Mouse (Mus musculus) cerebellum, adult 2 months (tissue): ENCODE results near the gene Krtap5-4. TPM values are rescaled to one million over a fixed set of nuclear protein-coding genes. Genes with fewer than 3 reads are reported as not detected.
"Not testable (repeated sequence)": the region's sequence is repeated elsewhere in the genome, so short reads cannot be mapped to it uniquely, and the experiment has no call there.

Experiments
- DNase-seq, 2 experiments: peaks; one replicate each; pipeline ENCODE4 v3.0.0; 2021
- H3K27ac ChIP-seq: fragments of 200-500 bp; 2 replicates; pipeline ENCODE4 v1.5.1; 2012; ENCODE audit warnings: low read length, control low read depth, inconsistent platforms; ENCODE audit not compliant: insufficient read depth
- H3K27me3 ChIP-seq: fragments of 200-500 bp; 2 replicates; pipeline ENCODE4 v1.6.1; 2012; ENCODE audit warnings: inconsistent platforms, mild to moderate bottlenecking, low read length, moderate library complexity; ENCODE audit not compliant: control insufficient read depth, insufficient read depth
- H3K4me1 ChIP-seq: fragments of 200-500 bp; 2 replicates; pipeline ENCODE4 v1.6.1; 2011; ENCODE audit warnings: low read length; ENCODE audit not compliant: control insufficient read depth, insufficient read depth
- H3K4me3 ChIP-seq: fragments of 200-500 bp; replicated peaks from 2 replicates; pipeline ENCODE3; 2011; ENCODE audit warnings: mild to moderate bottlenecking, low read depth, low read length, control low read depth; ENCODE audit not compliant: insufficient read depth
- CTCF ChIP-seq: fragments of 200-500 bp; IDR thresholded peaks from 2 replicates; pipeline ENCODE4 v1.5.1; 2011; ENCODE audit warnings: low read depth, mild to moderate bottlenecking, control low read depth, low read length, moderate library complexity, borderline replicate concordance; ENCODE audit not compliant: insufficient read depth
- POLR2A ChIP-seq: fragments of 200-500 bp; IDR thresholded peaks from 2 replicates; pipeline ENCODE4 v1.6.1; 2011; ENCODE audit warnings: low read length, control low read depth, borderline replicate concordance; ENCODE audit not compliant: insufficient read depth
- WGBS: fragments of 180-500 bp; shearing (Covaris S2); methylation state at CpG from one replicate; pipeline ENCODE4 v1.1.7; 2018; 5-methylcytosine and 5-hydroxymethylcytosine counted together
- polyA plus RNA-seq: library from polyadenylated mRNA; depleted of rRNA; stranded (reverse); fragments of >200 nt; gene quantifications from 2 replicates; pipeline ENCODE4 v1.2.3, GENCODE M21; 2012; rRNA removed

The Krtap5-4 gene
- polyA plus RNA-seq, result not detected in 2 replicates

DNA sequence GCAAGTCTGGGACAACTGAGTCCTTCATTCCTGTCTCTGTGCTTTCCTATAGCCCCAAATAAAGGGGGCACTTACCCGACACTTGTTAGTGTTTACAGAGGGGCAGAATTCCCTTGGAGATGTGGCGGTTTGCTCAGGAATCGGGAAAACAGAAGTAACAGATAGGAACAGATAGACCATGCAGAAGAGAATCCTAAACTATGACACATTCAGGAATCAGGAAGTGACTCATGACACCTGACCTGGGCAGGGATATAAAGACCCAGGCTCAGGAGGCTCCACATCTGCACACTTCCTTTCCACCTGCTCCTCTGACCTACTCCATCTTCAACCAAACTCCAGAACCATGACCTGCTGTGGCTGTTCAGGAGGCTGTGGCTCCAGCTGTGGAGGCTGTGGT lies at the start of gene Krtap5-4:
Gene Krtap5-4, plus strand, starts transcription at position 301 of the 400 bp plus-strand sequence.
- no peaks in the 10 kb centered on the region for H3K27me3 ChIP-seq
- TF ChIP-seq POLR2A, result no peak
- TF ChIP-seq CTCF, result no peak
- H3K27ac ChIP-seq, result no peak within 1 kb of the TSS
- no peaks in the 10 kb centered on the region for H3K4me1 ChIP-seq
- WGBS, result 70% methylated on average over 3 of the region's 3 CpGs
- no peak within 1 kb of the TSS for H3K4me3 ChIP-seq
- no peak for DNase-seq

DNA sequence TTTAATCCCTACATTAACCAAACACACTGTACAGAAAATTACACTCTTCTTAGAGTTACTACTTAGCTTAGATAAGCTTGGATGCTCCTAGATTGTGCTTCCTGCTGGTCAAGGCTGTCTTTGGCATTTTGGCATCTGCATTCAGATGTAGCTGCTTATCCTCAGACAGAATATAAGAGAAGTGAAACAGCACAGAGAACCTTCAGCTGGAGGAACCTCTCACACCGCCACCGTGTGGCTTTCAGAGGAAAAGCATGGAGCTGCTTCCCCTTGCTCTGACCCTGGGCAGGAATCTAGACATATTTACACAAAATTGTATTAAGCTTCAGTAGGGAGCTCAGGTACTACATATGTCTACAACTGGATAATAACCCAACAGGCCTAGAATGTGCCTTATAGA lies 47.8 kb upstream of the Krtap5-4 start:
- Histone ChIP-seq H3K27ac (no peak overlapping the region), H3K4me3 (no peak overlapping the region), H3K27me3 (no peaks in the 10 kb centered on the region), H3K4me1 (no peaks in the 10 kb centered on the region)
- 0% methylated on average over 2 of the region's 2 CpGs for WGBS
- peak; percentile 5 to 27 for DNase-seq
- peak; percentile 67; the same call in 1 of the 2 replicates for TF ChIP-seq CTCF
- no peak for TF ChIP-seq POLR2A

DNA sequence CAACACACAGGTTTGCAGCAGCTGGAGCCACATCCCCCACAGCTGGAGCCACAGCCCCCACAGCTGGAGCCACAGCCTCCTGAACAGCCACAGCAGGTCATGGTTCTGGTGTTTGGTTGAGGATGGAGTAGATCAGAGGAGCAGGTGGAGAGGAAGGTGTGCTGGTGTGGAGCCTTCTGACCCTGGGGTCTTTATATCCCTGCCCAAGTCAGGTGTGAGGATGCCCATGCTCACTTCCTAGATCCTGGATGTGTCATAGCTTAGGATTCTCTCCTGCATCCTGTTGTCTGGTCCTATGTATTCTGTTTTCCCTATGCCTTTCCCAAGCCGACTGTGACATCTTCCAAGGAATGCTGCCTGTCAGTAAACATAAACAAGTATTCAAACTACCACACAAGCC lies 45.1 kb upstream of the Krtap5-4 start, which contains the start of gene Gm2431:
Gene Gm2431, minus strand, starts transcription at position 101 of the 400 bp plus-strand sequence.
- not testable (repeated sequence) for H3K27ac ChIP-seq, H3K4me3 ChIP-seq, DNase-seq, H3K4me1 ChIP-seq, H3K27me3 ChIP-seq
- 50% methylated on average over 1 of the region's 1 CpGs for WGBS

DNA sequence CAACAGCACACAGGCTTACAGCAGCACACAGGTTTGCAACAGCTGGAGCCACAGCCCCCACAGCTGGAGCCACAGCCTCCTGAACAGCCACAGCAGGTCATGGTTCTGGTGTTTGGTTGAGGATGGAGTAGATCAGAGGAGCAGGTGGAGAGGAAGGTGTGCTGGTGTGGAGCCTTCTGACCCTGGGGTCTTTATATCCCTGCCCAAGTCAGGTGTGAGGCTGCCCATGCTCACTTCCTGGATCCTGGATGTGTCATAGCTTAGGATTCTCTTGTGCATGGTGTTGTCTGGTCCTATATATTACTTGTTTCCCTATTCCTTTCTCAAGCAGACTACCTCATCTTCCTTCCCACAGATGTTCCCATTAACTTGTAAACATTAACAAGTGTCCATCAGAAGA lies 29.1 kb upstream of the Krtap5-4 start, which contains the start of gene Gm4559:
Gene Gm4559, minus strand, starts transcription at position 101 of the 400 bp plus-strand sequence.
- H3K4me3 ChIP-seq, H3K27ac ChIP-seq, H3K27me3 ChIP-seq, DNase-seq, H3K4me1 ChIP-seq: not testable (repeated sequence)

DNA sequence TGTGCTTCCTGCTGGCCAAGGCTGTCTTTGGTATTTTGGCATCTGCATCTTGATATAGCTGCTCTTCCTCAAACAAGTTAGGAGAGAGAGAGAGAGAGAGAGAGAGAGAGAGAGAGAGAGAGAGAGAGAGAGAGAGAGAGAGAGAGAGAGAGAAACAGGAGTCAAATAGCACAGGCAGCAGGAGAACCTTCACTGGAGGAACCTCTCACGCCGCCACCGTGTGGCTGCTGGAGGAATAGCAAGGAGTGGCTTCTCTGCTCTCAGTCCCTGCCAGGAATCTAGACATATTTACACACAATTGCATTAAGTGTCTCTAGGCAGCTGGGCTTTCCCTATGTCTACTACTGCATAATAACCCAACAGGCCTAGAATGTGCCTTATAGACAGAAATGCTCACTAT lies 25.2 kb upstream of the Krtap5-4 start:
- H3K4me1 ChIP-seq, H3K27ac ChIP-seq, H3K27me3 ChIP-seq, H3K4me3 ChIP-seq: not testable (repeated sequence)
- TF ChIP-seq CTCF, result peak; percentile 66; the same call in 1 of the 2 replicates
- 0% methylated on average over 3 of the region's 3 CpGs for WGBS
- DNase-seq, result peak; percentile 53 to 68

DNA sequence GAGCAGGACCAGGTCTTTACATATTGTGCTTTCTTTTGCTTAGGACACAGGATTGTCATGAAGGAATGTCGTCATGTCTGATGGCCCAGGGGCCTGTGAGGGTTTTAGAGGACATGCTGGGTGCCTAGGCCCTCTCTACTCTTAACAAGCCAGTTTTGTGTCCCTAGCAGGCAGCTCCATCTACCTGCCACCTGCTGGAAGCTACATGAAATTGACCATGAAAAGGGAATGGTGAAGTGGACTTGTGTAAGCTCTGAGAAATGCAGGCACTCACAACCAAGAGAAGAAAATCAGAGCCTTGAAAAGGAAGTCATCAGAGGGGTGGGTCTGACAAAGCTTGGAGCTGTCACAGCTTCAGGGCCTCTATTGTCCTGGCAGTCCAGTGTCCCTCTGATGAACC lies 24.1 kb upstream of the Krtap5-4 start:
- H3K27me3 ChIP-seq, H3K4me3 ChIP-seq, DNase-seq, H3K4me1 ChIP-seq, H3K27ac ChIP-seq: not testable (repeated sequence)
- WGBS, result 91% methylated on average over 1 of the region's 1 CpGs

DNA sequence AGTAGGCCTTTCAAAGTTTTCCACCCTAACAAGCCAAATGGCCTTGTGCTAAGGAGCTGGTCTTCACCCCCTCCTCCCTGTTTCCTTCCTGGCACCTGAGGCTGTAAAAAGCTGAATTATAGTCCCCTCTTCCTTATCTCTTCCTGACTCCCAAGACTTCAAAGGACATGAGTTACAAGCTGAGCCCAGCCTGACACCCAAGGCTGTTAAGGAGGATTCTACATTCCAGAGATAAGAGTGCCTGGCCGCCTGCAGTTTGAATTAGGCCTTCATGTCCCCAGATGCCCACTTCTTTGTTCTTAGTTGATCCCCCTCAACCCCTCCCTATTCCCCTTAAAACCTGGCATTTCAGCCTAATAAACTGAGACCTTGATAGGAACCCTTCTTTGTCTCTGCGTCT lies 20.5 kb upstream of the Krtap5-4 start:
- H3K4me3 ChIP-seq, H3K4me1 ChIP-seq, H3K27ac ChIP-seq, DNase-seq, H3K27me3 ChIP-seq: not testable (repeated sequence)
- 79% methylated on average over 2 of the region's 2 CpGs for WGBS

DNA sequence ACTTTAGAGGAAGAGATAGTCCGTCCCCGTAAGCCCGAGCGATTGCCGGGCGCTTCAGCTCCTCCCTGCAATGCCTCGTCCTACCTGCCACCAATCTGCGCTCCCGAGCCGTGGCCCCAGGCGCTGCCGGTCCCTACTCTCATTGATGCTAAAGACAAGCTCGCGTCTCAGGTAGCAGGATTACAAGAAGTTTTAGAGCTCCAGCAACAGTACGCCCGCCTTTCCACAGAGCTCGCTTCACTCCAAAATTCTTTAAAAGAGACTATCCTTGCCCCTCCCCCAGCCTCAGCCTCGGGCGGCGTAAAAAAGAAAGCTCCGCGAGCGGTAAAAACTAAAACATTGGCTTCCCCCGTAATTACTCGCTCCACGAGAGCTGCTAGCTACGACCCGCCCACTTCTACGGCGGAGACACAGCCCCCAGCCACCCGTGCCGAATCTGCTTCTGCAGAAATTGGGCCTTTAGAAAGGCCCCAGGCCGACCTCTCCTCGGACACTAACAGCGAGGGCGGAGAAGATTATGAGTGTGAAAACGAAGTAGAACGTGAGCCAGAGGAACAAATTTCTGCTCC lies 19.2 kb upstream of the Krtap5-4 start:
- peak; percentile 62 to 66 for DNase-seq
- WGBS, result under 1% methylated on average over 38 of the region's 38 CpGs
- H3K27ac ChIP-seq, result peak overlapping the region; percentile 32; the same call in 1 of the 2 replicates
- H3K4me1 ChIP-seq, result no peaks in the 10 kb centered on the region
- no peak for TF ChIP-seq POLR2A
- peak; percentile 28; the same call in 1 of the 2 replicates for TF ChIP-seq CTCF
- peak overlapping the region; percentile 91 for H3K4me3 ChIP-seq
- H3K27me3 ChIP-seq, result no peaks in the 10 kb centered on the region

DNA sequence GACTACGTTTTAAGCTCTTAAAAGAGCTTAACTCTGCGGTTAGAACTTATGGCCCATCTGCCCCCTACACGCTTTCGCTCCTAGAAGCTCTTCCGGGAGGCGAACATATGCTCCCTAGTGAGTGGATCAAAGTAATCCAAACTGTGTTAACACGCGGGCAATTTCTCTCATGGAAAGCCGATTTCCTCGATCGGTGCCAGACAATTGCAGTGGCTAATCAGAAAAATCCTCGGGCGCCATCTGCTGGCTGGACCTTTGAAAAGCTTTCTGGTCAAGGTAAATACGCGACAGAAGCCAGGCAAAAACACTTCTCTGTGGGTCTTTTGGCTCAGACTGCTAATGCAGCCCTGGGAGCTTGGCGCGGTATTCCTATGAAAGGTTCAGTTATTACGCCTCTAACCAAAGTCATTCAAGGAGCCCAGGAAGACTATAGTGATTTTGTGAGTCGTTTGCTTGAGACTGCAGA lies 18.7 kb upstream of the Krtap5-4 start:
- WGBS, result under 1% methylated on average over 19 of the region's 19 CpGs
- TF ChIP-seq CTCF (peak; percentile 51; the same call in 1 of the 2 replicates), POLR2A (no peak)
- no peaks in the 10 kb centered on the region for H3K4me1 ChIP-seq
- H3K4me3 ChIP-seq, result peak overlapping the region; percentile 91
- H3K27ac ChIP-seq, result peak overlapping the region; percentile 32; the same call in 1 of the 2 replicates
- DNase-seq, result peak; percentile 89 to 94
- no peaks in the 10 kb centered on the region for H3K27me3 ChIP-seq
